Comparison of ENCODE assay signal across 14 mouse cellular contexts in genomic region chr6:84806132-84806730, GRCm38 (mm10).
"Had no signal": no experiment of that assay in that cellular context is flagged by ENCODE, and none has a peak within 500 bp of the region (broad histone marks: within the 10 kb centered on the region; RNA-seq: fewer than 3 reads in every experiment).

No protein-coding gene starts in this region.

- H3K9ac ChIP-seq: liver, embryonic 13.5 days; liver, postnatal 0 days; lung, embryonic 15.5 days; midbrain, embryonic 12.5 days; neural tube, embryonic 15.5 days; stomach, embryonic 15.5 days had no signal

- H3K27me3 ChIP-seq: liver, embryonic 13.5 days; lung, embryonic 15.5 days; midbrain, embryonic 12.5 days; neural tube, embryonic 15.5 days; stomach, embryonic 15.5 days had no signal

- H3K4me1 ChIP-seq: limb, embryonic 10.5 days; liver, embryonic 13.5 days; lung, embryonic 15.5 days; midbrain, embryonic 12.5 days; stomach, embryonic 15.5 days had no signal

- H3K27ac ChIP-seq: layer of hippocampus, adult 2 months; limb, embryonic 10.5 days; liver, embryonic 13.5 days; lung, embryonic 15.5 days; midbrain, embryonic 12.5 days; neural tube, embryonic 15.5 days; stomach, embryonic 15.5 days had no signal

- ATAC-seq: liver, postnatal 0 days had no signal

- H3K9me3 ChIP-seq: limb, embryonic 10.5 days; liver, embryonic 13.5 days; lung, embryonic 15.5 days; midbrain, embryonic 12.5 days; neural tube, embryonic 15.5 days; stomach, embryonic 15.5 days had no signal

- H3K4me3 ChIP-seq: layer of hippocampus, adult 2 months; limb, embryonic 10.5 days; liver, embryonic 13.5 days; lung, embryonic 15.5 days; midbrain, embryonic 12.5 days; myocyte; neural tube, embryonic 15.5 days; stomach, embryonic 15.5 days had no signal

- H3K36me3 ChIP-seq: limb, embryonic 10.5 days; liver, embryonic 13.5 days; lung, embryonic 15.5 days; midbrain, embryonic 12.5 days; neural tube, embryonic 15.5 days; stomach, embryonic 15.5 days had no signal

- H3K4me2 ChIP-seq: liver, embryonic 13.5 days; lung, embryonic 15.5 days; midbrain, embryonic 12.5 days; neural tube, embryonic 15.5 days; stomach, embryonic 15.5 days had no signal

- DNase-seq: kidney, postnatal 10 days; kidney, postnatal 4 days; liver, embryonic 13.5 days; liver, postnatal 0 days; right cerebral cortex, postnatal 14 days; thymus, adult 2 months; thymus, postnatal 25 days had no signal
